Comparison of ENCODE assay signal across 8 mouse cellular contexts in genomic region chr11:78182961-78183844, GRCm38 (mm10). TPM values are rescaled to one million over a fixed set of nuclear protein-coding genes. Genes with fewer than 3 reads are reported as not detected.
DNase-seq lines count a peak whose midpoint lies in the region; ATAC-seq lines count a peak whose summit lies in the region.

Gene Rpl23a (minus strand): TSS chr11:78183584.

- peak; percentile 89 for ATAC-seq in embryonic facial prominence, embryonic 15.5 days (ENCODE audit: insufficient number of reproducible peaks, low FRiP score, low TSS enrichment, low read depth)
- peak; percentile 75 for ATAC-seq in limb, embryonic 12.5 days (ENCODE audit: insufficient number of reproducible peaks, insufficient read depth, low FRiP score, low TSS enrichment, low read depth)
- ATAC-seq in midbrain, embryonic 14.5 days (ENCODE audit: low FRiP score, low TSS enrichment) = peak; percentile 90

- no peaks in the 10 kb centered on the region for H3K27me3 ChIP-seq in embryonic facial prominence, embryonic 15.5 days
- no peaks in the 10 kb centered on the region for H3K27me3 ChIP-seq in limb, embryonic 12.5 days
- no peaks in the 10 kb centered on the region for H3K27me3 ChIP-seq in midbrain, embryonic 14.5 days (ENCODE audit: control insufficient read depth, insufficient read depth, low read length)

- H3K27ac ChIP-seq in embryonic facial prominence, embryonic 15.5 days (replicated peaks) = peak within 1 kb of the TSS; percentile 97
- H3K27ac ChIP-seq in limb, embryonic 12.5 days = peak within 1 kb of the TSS; percentile 92
- peak within 1 kb of the TSS; percentile 95 for H3K27ac ChIP-seq in midbrain, embryonic 14.5 days (replicated peaks; ENCODE audit: low read depth, low read length)

- no peaks in the 10 kb centered on the region for H3K9me3 ChIP-seq in embryonic facial prominence, embryonic 15.5 days (replicated peaks)
- no peaks in the 10 kb centered on the region for H3K9me3 ChIP-seq in limb, embryonic 12.5 days
- no peaks in the 10 kb centered on the region for H3K9me3 ChIP-seq in midbrain, embryonic 14.5 days (ENCODE audit: control insufficient read depth, low read length)

- H3K9ac ChIP-seq in embryonic facial prominence, embryonic 15.5 days = peak within 1 kb of the TSS; percentile 98
- peak within 1 kb of the TSS; percentile 92 for H3K9ac ChIP-seq in limb, embryonic 12.5 days (replicated peaks)
- H3K9ac ChIP-seq in midbrain, embryonic 14.5 days (replicated peaks; ENCODE audit: low read length) = peak within 1 kb of the TSS; percentile 90

- WGBS in embryonic facial prominence, embryonic 15.5 days = under 1% methylated on average over 38 of the region's 38 CpGs
- WGBS in limb, embryonic 12.5 days = under 1% methylated on average over 38 of the region's 38 CpGs
- under 1% methylated on average over 38 of the region's 38 CpGs for whole genome bisulfite sequencing in midbrain, embryonic 14.5 days

- DNase-seq in 3T3-L1 (ENCODE audit: low read depth, low spot score) = peak; percentile 98
- peak; percentile 78 to 79 for DNase-seq in adrenal gland, postnatal 36 days
- peak; percentile 91 for DNase-seq in heart, adult 8-10 months (ENCODE audit: low spot score)
- DNase-seq in kidney, adult 8-10 months = peak; percentile 86 to 91
- peak; percentile 97 for DNase-seq in midbrain, embryonic 14.5 days
- peak; percentile 73 for DNase-seq in spleen, adult 12 weeks (ENCODE audit: low spot score)

- H3K4me2 ChIP-seq in embryonic facial prominence, embryonic 15.5 days (replicated peaks) = peak within 1 kb of the TSS; percentile 62
- H3K4me2 ChIP-seq in limb, embryonic 12.5 days = peak within 1 kb of the TSS; percentile 72
- H3K4me2 ChIP-seq in midbrain, embryonic 14.5 days (ENCODE audit: low read length) = peak within 1 kb of the TSS; percentile 83

- H3K36me3 ChIP-seq in embryonic facial prominence, embryonic 15.5 days = peaks cover 30% of the 10 kb centered on the region
- peaks cover 30% of the 10 kb centered on the region for H3K36me3 ChIP-seq in limb, embryonic 12.5 days
- peaks cover 36% of the 10 kb centered on the region for H3K36me3 ChIP-seq in midbrain, embryonic 14.5 days (ENCODE audit: control insufficient read depth, insufficient read depth, low read length)

- peak within 1 kb of the TSS; percentile 97 for H3K4me3 ChIP-seq in embryonic facial prominence, embryonic 15.5 days (replicated peaks)
- H3K4me3 ChIP-seq in limb, embryonic 12.5 days (replicated peaks) = peak within 1 kb of the TSS; percentile 88
- peak within 1 kb of the TSS; percentile 90 for H3K4me3 ChIP-seq in midbrain, embryonic 14.5 days (replicated peaks; ENCODE audit: low read depth, low read length)

- peaks cover 34% of the 10 kb centered on the region for H3K4me1 ChIP-seq in embryonic facial prominence, embryonic 15.5 days
- H3K4me1 ChIP-seq in limb, embryonic 12.5 days (replicated peaks) = peaks cover 43% of the 10 kb centered on the region
- H3K4me1 ChIP-seq in midbrain, embryonic 14.5 days (ENCODE audit: control insufficient read depth, insufficient read depth, low read length) = peaks cover 20% of the 10 kb centered on the region

RNA-seq across cellular contexts. Expression of gene Rpl23a, which starts in this region (rescaled TPM):
- 1,000 to 10,000 TPM; 1,640 to 1,911 TPM for total RNA-seq in adrenal gland, postnatal 36 days (2021)
- 1,371 and 1,410 TPM in 2 replicates for polyA plus RNA-seq in embryonic facial prominence, embryonic 15.5 days (2015; fragmentation: Nextera tagmentation; extraction: Ambion mirVana)
- 100 to 1,000 TPM; 760 to 870 (median 833) TPM for total RNA-seq in heart, adult 8-10 months (2022)
- polyA plus RNA-seq in limb, embryonic 12.5 days (2016; fragmentation: Nextera tagmentation; extraction: Ambion mirVana) = 1,381 and 1,432 TPM in 2 replicates
- 977 and 1,164 TPM in 2 replicates for polyA plus RNA-seq in midbrain, embryonic 14.5 days (2014; fragmentation: Nextera tagmentation; extraction: Ambion mirVana)

Comparison
In these comparisons a context has a peak if more than half of its experiments do, and no peak if none do; other contexts are left out.
1. Peak in every context shown above with its lines: DNase-seq, ATAC-seq, H3K4me3 ChIP-seq and H3K27ac ChIP-seq.